ENCODE assay signal across 23 mouse cellular contexts in genomic region chr10:108545715-108546114, GRCm38 (mm10).
"Had no signal": no experiment of that assay in that cellular context is flagged by ENCODE, and none has a peak within 500 bp of the region (broad histone marks: within the 10 kb centered on the region; RNA-seq: fewer than 3 reads in every experiment).

No protein-coding gene starts in this region.

- DNase-seq: gastrocnemius, postnatal 14 days; gastrocnemius, postnatal 36 days; heart, adult 18-20 months; heart, postnatal 10 days; heart, postnatal 36 days; kidney, adult 11 months; kidney, adult 2 months; kidney, adult 9 months; kidney, postnatal 14 days; kidney, postnatal 36 days; layer of hippocampus, postnatal 36 days; left cerebral cortex, postnatal 4 days had no signal

- H3K4me3 ChIP-seq: heart, embryonic 10.5 days; heart, embryonic 12.5 days; hindbrain, embryonic 13.5 days; hindbrain, embryonic 15.5 days; kidney, embryonic 15.5 days; limb, embryonic 13.5 days; limb, embryonic 15.5 days; liver, embryonic 12.5 days had no signal

- H3K4me1 ChIP-seq: heart, embryonic 10.5 days; heart, embryonic 12.5 days; hindbrain, embryonic 13.5 days; hindbrain, embryonic 15.5 days; kidney, embryonic 15.5 days; limb, embryonic 13.5 days; limb, embryonic 15.5 days; liver, embryonic 12.5 days had no signal

- H3K27ac ChIP-seq: heart, embryonic 10.5 days; hindbrain, embryonic 13.5 days; hindbrain, embryonic 15.5 days; hindbrain, postnatal 0 days; kidney, embryonic 15.5 days; kidney, postnatal 0 days; limb, embryonic 13.5 days; limb, embryonic 15.5 days; liver, embryonic 12.5 days; liver, embryonic 14.5 days had no signal
